Mouse (Mus musculus) layer of hippocampus, postnatal 14 days (tissue): ENCODE results near the gene Polr3f. TPM values are rescaled to one million over a fixed set of nuclear protein-coding genes. Genes with fewer than 3 reads are reported as not detected.

Experiments used
- DNase-seq, 2 experiments: peaks; one replicate each; pipeline ENCODE4 v3.0.0; 2021 to 2022; ENCODE audit warnings: low spot score in 2 of 2, mixed read lengths in 1 of 2
- total RNA-seq, 2 experiments: library from RNA; stranded (reverse); gene quantifications; 2 replicates each; pipeline ENCODE4 v1.2.3; 2021

Polr3f gene
- total RNA-seq, 2 experiments from 2014 or later: 24.5 to 24.6 TPM

DNA sequence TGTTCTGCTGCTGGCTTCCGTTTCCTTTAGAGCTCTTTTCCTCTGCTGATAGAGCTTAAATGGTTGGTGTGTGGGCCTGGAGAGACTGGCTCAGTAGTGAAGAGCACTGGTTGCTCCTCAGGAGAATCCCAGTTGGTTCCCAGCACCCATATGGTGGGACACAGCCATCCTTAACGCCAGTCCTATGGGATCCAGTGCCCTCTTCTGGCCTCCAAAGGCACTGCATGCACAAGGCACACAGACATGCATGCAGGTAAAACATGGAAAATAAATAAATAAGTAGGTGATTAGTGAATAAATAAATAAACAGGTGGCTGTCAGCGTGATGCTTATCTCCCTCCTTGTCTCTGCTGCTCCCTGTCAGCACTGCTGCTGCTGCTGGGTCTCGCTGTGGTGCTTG, 61.2 kb downstream of the Polr3f start:
- DNase-seq: no peak

Other genes starting within 250 kb of the Polr3f start
- under 1 TPM; 0.35 to 0.91 TPM for gene Ovol2, start 195.6 kb upstream of the Polr3f start, total RNA-seq
- gene Kat14, start 158.7 kb upstream of the Polr3f start, total RNA-seq: 10 to 100 TPM; 26.6 to 27.6 TPM
- 1 to 10 TPM; 5.1 to 8.4 TPM for gene Pet117, start 158.7 kb upstream of the Polr3f start, total RNA-seq
- gene Dzank1, start 304 bp upstream of the Polr3f start, total RNA-seq: 100 to 1,000 TPM; 107 to 108 TPM
- gene Rbbp9, start 23.2 kb downstream of the Polr3f start, total RNA-seq: 10 to 100 TPM; 24.1 to 27.8 TPM
- gene Sec23b, start 28.5 kb downstream of the Polr3f start, total RNA-seq: 10 to 100 TPM; 49.5 to 51.0 TPM
- 10 to 100 TPM; 50.5 to 58.7 TPM for gene Smim26, start 66.3 kb downstream of the Polr3f start, total RNA-seq
- 10 to 100 TPM; 54.8 to 55.5 TPM for gene Dtd1, start 72.2 kb downstream of the Polr3f start, total RNA-seq